Comparison of ENCODE assay signal across 19 mouse cellular contexts in the genomic region with DNA sequence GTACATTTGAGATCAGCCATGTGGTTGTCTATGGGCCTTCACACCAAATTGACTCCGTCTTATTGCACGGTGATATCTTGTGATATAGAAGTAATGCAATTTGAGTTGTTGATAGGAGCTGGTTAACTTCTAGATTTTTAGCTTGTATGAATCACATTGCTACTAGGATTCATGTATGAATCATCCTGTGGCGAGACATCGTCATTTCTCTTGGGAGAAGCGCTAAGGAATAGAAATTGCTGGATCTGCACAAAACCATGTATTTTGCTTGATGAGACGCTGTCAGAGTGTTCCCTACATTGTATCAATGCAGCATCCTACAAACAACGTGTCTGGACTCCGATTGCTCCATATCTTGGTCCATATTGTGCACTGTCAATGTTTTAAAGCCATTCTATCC.
DNase-seq lines count a peak whose midpoint lies in the region.
"Had no signal": no experiment of that assay in that cellular context is flagged by ENCODE, and none has a peak within 500 bp of the region (broad histone marks: within the 10 kb centered on the region; RNA-seq: fewer than 3 reads in every experiment).

No protein-coding gene starts in this region.

- intact Hi-C loops in left cerebral cortex, postnatal 25 days (cut with DNase I), result no loop called here
- intact Hi-C loops in left cerebral cortex, postnatal 10 days (cut with DNase I), result no loop called here
- intact Hi-C loops in heart, postnatal 36 days (cut with DNase I), result no loop called here

- peak; percentile 31 to 50 for DNase-seq in left cerebral cortex, postnatal 25 days (ENCODE audit: low spot score in 2 of 2)
- no peak for DNase-seq in left cerebral cortex, postnatal 10 days (ENCODE audit: extremely low spot score in 1 of 2, low spot score in 2 of 2)
- DNase-seq in 3134 (ENCODE audit: extremely low read depth, insufficient read length, low spot score), result peak; percentile 23
- peak; percentile 57 for DNase-seq in 3T3-L1 (ENCODE audit: low read depth, low spot score)
- DNase-seq in brain, adult 2 months (ENCODE audit: low read depth, low spot score), result peak; percentile 55
- DNase-seq in heart, postnatal 36 days, result no peak
- no peak for DNase-seq in cerebellum, postnatal 4 days (ENCODE audit: low spot score in 2 of 2)
- no peak for DNase-seq in liver
- DNase-seq: adrenal gland, adult 8-10 months; adrenal gland, postnatal 25 days; B cell, adult 2 months; cerebellum, adult 18-20 months; cerebellum, adult 9-10 months; cerebellum, postnatal 14 days; embryo, embryonic 11 days; gastrocnemius, adult 2 months; gastrocnemius, postnatal 14 days; heart, postnatal 10 days; heart, postnatal 4 days had no signal

Comparison
In these comparisons a context has a peak if more than half of its experiments do, and no peak if none do; other contexts are left out.
1. DNase-seq: peak in left cerebral cortex, postnatal 25 days (2 of 2), 3134 (single experiment), 3T3-L1 (single experiment) and brain, adult 2 months (single experiment); none in left cerebral cortex, postnatal 10 days (0 of 2), heart, postnatal 36 days (0 of 2), cerebellum, postnatal 4 days (0 of 2) and liver (single experiment).